30 mouse cellular contexts compared by ENCODE assay signal in the genomic region with DNA sequence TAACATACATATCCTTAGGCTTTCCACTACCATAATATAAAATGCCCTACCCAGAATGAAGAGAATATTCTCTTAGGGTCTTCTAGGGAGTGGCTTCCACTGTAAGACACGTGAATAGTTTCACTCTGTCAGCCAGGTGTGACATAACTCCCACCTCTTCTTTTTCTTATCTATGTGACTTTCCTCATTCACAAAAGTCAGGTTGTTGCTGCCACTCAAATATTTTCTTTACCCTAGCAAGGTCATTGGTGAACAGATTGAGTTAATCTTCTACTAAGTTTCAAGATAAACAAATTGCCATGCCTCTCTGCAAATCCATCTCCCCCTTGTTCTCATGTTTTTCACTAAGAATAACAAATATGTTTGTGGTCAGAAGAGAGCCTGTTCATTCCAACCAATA. TPM values are rescaled to one million over a fixed set of nuclear protein-coding genes. Genes with fewer than 3 reads are reported as not detected.
A peak's percentile ranks its signal among the peaks of the same experiment; 100 is the strongest.
DNase-seq lines count a peak whose midpoint lies in the region; ATAC-seq and TF ChIP-seq lines count a peak whose summit lies in the region.
"Had no signal": no experiment of that assay in that cellular context is flagged by ENCODE, and none has a peak within 500 bp of the region (broad histone marks: within the 10 kb centered on the region; RNA-seq: fewer than 3 reads in every experiment).

No protein-coding gene starts in this region.

- H3K4me2 ChIP-seq in intestine, embryonic 14.5 days (ENCODE audit: low read length): no peak overlapping the region
- H3K4me2 ChIP-seq in intestine, postnatal 0 days (replicated peaks; ENCODE audit: low read depth): no peak overlapping the region
- H3K4me2 ChIP-seq in kidney, postnatal 0 days (ENCODE audit: low read length): no peak overlapping the region
- no peak overlapping the region for H3K4me2 ChIP-seq in liver, postnatal 0 days (ENCODE audit: low read depth, low read length)
- no peak overlapping the region for H3K4me2 ChIP-seq in liver, embryonic 12.5 days
- H3K4me2 ChIP-seq: embryonic facial prominence, embryonic 13.5 days; forebrain, embryonic 12.5 days; forebrain, embryonic 15.5 days; heart, embryonic 12.5 days; heart, embryonic 15.5 days; hindbrain, embryonic 14.5 days had no signal

- DNase-seq in intestine, embryonic 14.5 days (ENCODE audit: low spot score): no peak
- no peak for DNase-seq in kidney, postnatal 0 days (ENCODE audit: low spot score)
- no peak for DNase-seq in kidney, adult 8-10 months
- no peak for DNase-seq in liver, postnatal 0 days
- DNase-seq: adrenal gland, adult 8-10 months; adrenal gland, postnatal 25 days; cerebellum, adult 11-12 months; cerebellum, adult 8-10 months; cerebellum, postnatal 10 days; cerebellum, postnatal 36 days; embryo, embryonic 11 days; gastrocnemius, postnatal 25 days; heart, adult 18-20 months; heart, postnatal 10 days; heart, postnatal 36 days had no signal

- no peaks in the 10 kb centered on the region for H3K27me3 ChIP-seq in intestine, embryonic 14.5 days (replicated peaks; ENCODE audit: control insufficient read depth, insufficient read depth, low read length)
- H3K27me3 ChIP-seq in intestine, postnatal 0 days (replicated peaks; ENCODE audit: control insufficient read depth, insufficient read depth, low read length): no peaks in the 10 kb centered on the region
- no peaks in the 10 kb centered on the region for H3K27me3 ChIP-seq in kidney, postnatal 0 days (ENCODE audit: insufficient read depth, low read length)
- no peaks in the 10 kb centered on the region for H3K27me3 ChIP-seq in liver, postnatal 0 days (ENCODE audit: insufficient read depth, low read length)
- H3K27me3 ChIP-seq in liver, embryonic 12.5 days (replicated peaks): no peaks in the 10 kb centered on the region
- H3K27me3 ChIP-seq: embryonic facial prominence, embryonic 13.5 days; forebrain, embryonic 12.5 days; forebrain, embryonic 15.5 days; heart, embryonic 12.5 days; heart, embryonic 15.5 days had no signal

- H3K4me3 ChIP-seq in intestine, embryonic 14.5 days (ENCODE audit: low read depth, low read length): no peak overlapping the region
- H3K4me3 ChIP-seq in intestine, postnatal 0 days (ENCODE audit: low read depth, low read length): no peak overlapping the region
- no peak overlapping the region for H3K4me3 ChIP-seq in kidney, postnatal 0 days (replicated peaks; ENCODE audit: low read depth, low read length)
- H3K4me3 ChIP-seq in liver, postnatal 0 days (ENCODE audit: low read depth, low read length): no peak overlapping the region
- H3K4me3 ChIP-seq in liver, embryonic 12.5 days: no peak overlapping the region
- H3K4me3 ChIP-seq: embryonic facial prominence, embryonic 10.5 days; embryonic facial prominence, embryonic 13.5 days; erythroblast, embryonic 14.5 days; forebrain, embryonic 12.5 days; forebrain, embryonic 15.5 days; heart, embryonic 12.5 days; heart, embryonic 15.5 days had no signal

- WGBS in intestine, embryonic 14.5 days: 63% methylated on average over 1 of the region's 1 CpGs
- 27% methylated on average over 1 of the region's 1 CpGs for WGBS in intestine, postnatal 0 days
- 43% methylated on average over 1 of the region's 1 CpGs for WGBS in kidney, postnatal 0 days
- WGBS in liver, postnatal 0 days (ENCODE audit: insufficient replicate concordance): 31% methylated on average over 1 of the region's 1 CpGs
- WGBS in liver, embryonic 12.5 days (ENCODE audit: insufficient replicate concordance): 48% methylated on average over 1 of the region's 1 CpGs

- no peak overlapping the region for H3K27ac ChIP-seq in intestine, embryonic 14.5 days (ENCODE audit: low read depth)
- H3K27ac ChIP-seq in intestine, postnatal 0 days (ENCODE audit: low read depth, low read length): no peak overlapping the region
- 0 out of 2 replicates have a peak overlapping the region, but pooled peaks have one; percentile 36 for H3K27ac ChIP-seq in kidney, postnatal 0 days
- no peak overlapping the region for H3K27ac ChIP-seq in liver, postnatal 0 days (ENCODE audit: low read depth)
- H3K27ac ChIP-seq in liver, embryonic 12.5 days: no peak overlapping the region
- H3K27ac ChIP-seq: embryonic facial prominence, embryonic 10.5 days; embryonic facial prominence, embryonic 13.5 days; forebrain, embryonic 12.5 days; forebrain, embryonic 15.5 days; heart, embryonic 15.5 days; hindbrain, embryonic 14.5 days had no signal

- H3K4me1 ChIP-seq in intestine, embryonic 14.5 days (replicated peaks; ENCODE audit: control insufficient read depth, insufficient read depth, low read length): peaks cover 5% of the 10 kb centered on the region; the same call in 1 of the 2 replicates
- H3K4me1 ChIP-seq in intestine, postnatal 0 days (replicated peaks; ENCODE audit: control insufficient read depth, insufficient read depth, low read length): no peaks in the 10 kb centered on the region
- H3K4me1 ChIP-seq in kidney, postnatal 0 days (replicated peaks; ENCODE audit: insufficient read depth, low read length): no peaks in the 10 kb centered on the region
- H3K4me1 ChIP-seq in liver, postnatal 0 days (ENCODE audit: insufficient read depth): no peaks in the 10 kb centered on the region
- no peaks in the 10 kb centered on the region for H3K4me1 ChIP-seq in liver, embryonic 12.5 days
- H3K4me1 ChIP-seq: embryonic facial prominence, embryonic 10.5 days; embryonic facial prominence, embryonic 13.5 days; forebrain, embryonic 15.5 days had no signal

- no peak overlapping the region for H3K9ac ChIP-seq in intestine, embryonic 14.5 days (ENCODE audit: low read length)
- H3K9ac ChIP-seq in intestine, postnatal 0 days (ENCODE audit: low read depth, low read length): no peak overlapping the region
- H3K9ac ChIP-seq in kidney, postnatal 0 days (ENCODE audit: low read depth, low read length): no peak overlapping the region
- H3K9ac ChIP-seq in liver, postnatal 0 days (replicated peaks): no peak overlapping the region
- no peak overlapping the region for H3K9ac ChIP-seq in liver, embryonic 12.5 days
- H3K9ac ChIP-seq: embryonic facial prominence, embryonic 13.5 days; forebrain, embryonic 12.5 days; forebrain, embryonic 15.5 days; heart, embryonic 12.5 days; heart, embryonic 15.5 days; hindbrain, embryonic 14.5 days had no signal

- no peak for TF ChIP-seq EP300 in liver, postnatal 0 days (IDR thresholded peaks at IDR 0.05; ENCODE audit: low read depth)

- TF ChIP-seq CTCF in intestine, postnatal 0 days (IDR thresholded peaks at IDR 0.05; ENCODE audit: low read depth): no peak
- no peak for TF ChIP-seq CTCF in kidney, postnatal 0 days (IDR thresholded peaks at IDR 0.05; ENCODE audit: low read depth)
- TF ChIP-seq CTCF in liver, postnatal 0 days (IDR thresholded peaks at IDR 0.05; ENCODE audit: low read depth): no peak

- no peaks in the 10 kb centered on the region for H3K9me3 ChIP-seq in intestine, embryonic 14.5 days (ENCODE audit: control insufficient read depth, low read length)
- H3K9me3 ChIP-seq in intestine, postnatal 0 days (ENCODE audit: control insufficient read depth): no peaks in the 10 kb centered on the region
- no peaks in the 10 kb centered on the region for H3K9me3 ChIP-seq in kidney, postnatal 0 days (replicated peaks; ENCODE audit: low read length)
- no peaks in the 10 kb centered on the region for H3K9me3 ChIP-seq in liver, postnatal 0 days (ENCODE audit: low read length)
- no peaks in the 10 kb centered on the region for H3K9me3 ChIP-seq in liver, embryonic 12.5 days (replicated peaks)
- H3K9me3 ChIP-seq: embryonic facial prominence, embryonic 10.5 days; embryonic facial prominence, embryonic 13.5 days; forebrain, embryonic 12.5 days; forebrain, embryonic 15.5 days; heart, embryonic 12.5 days; heart, embryonic 15.5 days had no signal

- ATAC-seq in intestine, embryonic 14.5 days (replicated peaks; ENCODE audit: low FRiP score, low TSS enrichment, low read depth): peak; percentile 60; the same call in 1 of the 2 replicates
- no peak; the same call in 1 of the 2 replicates for ATAC-seq in intestine, postnatal 0 days
- no peak for ATAC-seq in kidney, postnatal 0 days (replicated peaks; ENCODE audit: low FRiP score, low read depth)
- peak; percentile 57 for ATAC-seq in liver, postnatal 0 days
- ATAC-seq in liver, embryonic 12.5 days: no peak; the same call in 1 of the 2 replicates
- ATAC-seq: activated CD4-positive, CD25-positive, alpha-beta regulatory T cell, adult 4 months; forebrain, embryonic 15.5 days had no signal

- H3K36me3 ChIP-seq in intestine, embryonic 14.5 days (ENCODE audit: control insufficient read depth, insufficient read depth, low read length): no peaks in the 10 kb centered on the region
- H3K36me3 ChIP-seq in intestine, postnatal 0 days (ENCODE audit: control insufficient read depth, insufficient read depth): no peaks in the 10 kb centered on the region
- no peaks in the 10 kb centered on the region for H3K36me3 ChIP-seq in kidney, postnatal 0 days (ENCODE audit: insufficient read depth, low read length)
- H3K36me3 ChIP-seq in liver, postnatal 0 days (replicated peaks; ENCODE audit: insufficient read depth, low read length): no peaks in the 10 kb centered on the region
- no peaks in the 10 kb centered on the region for H3K36me3 ChIP-seq in liver, embryonic 12.5 days
- H3K36me3 ChIP-seq: embryonic facial prominence, embryonic 10.5 days; embryonic facial prominence, embryonic 13.5 days; forebrain, embryonic 12.5 days; forebrain, embryonic 15.5 days; heart, embryonic 12.5 days; heart, embryonic 15.5 days had no signal

RNA-seq across cellular contexts. Expression of a gene that starts 3.9 kb away (rescaled TPM):
- polyA plus RNA-seq in intestine, embryonic 14.5 days (2014; fragmentation: Nextera tagmentation; extraction: Ambion mirVana): not detected in 2 replicates
- 0.14 TPM in 2 replicates for polyA plus RNA-seq in intestine, postnatal 0 days (2015; fragmentation: Nextera tagmentation; extraction: Ambion mirVana)
- polyA plus RNA-seq in kidney, postnatal 0 days (2015; fragmentation: Nextera tagmentation; extraction: Ambion mirVana): 0.10 and 0.11 TPM in 2 replicates
- polyA plus RNA-seq in liver, postnatal 0 days (2015; fragmentation: Nextera tagmentation; extraction: Ambion mirVana): 0.11 TPM in 1 of 2 replicates, not detected in the other
- polyA plus RNA-seq in liver, embryonic 12.5 days (2016; fragmentation: Nextera tagmentation; extraction: Ambion mirVana): not detected in 2 replicates
- polyA plus RNA-seq: activated CD4-positive, CD25-positive, alpha-beta regulatory T cell, adult 4 months; embryonic facial prominence, embryonic 10.5 days; embryonic facial prominence, embryonic 13.5 days; erythroblast, embryonic 14.5 days; forebrain, embryonic 12.5 days; hindbrain, embryonic 11.5 days had no signal

RNA-seq across cellular contexts. Expression of a gene that starts 15.4 kb away (rescaled TPM):
- 1.2 and 1.7 TPM in 2 replicates for polyA plus RNA-seq in intestine, embryonic 14.5 days (2014; fragmentation: Nextera tagmentation; extraction: Ambion mirVana)
- 0.27 and 0.29 TPM in 2 replicates for polyA plus RNA-seq in intestine, postnatal 0 days (2015; fragmentation: Nextera tagmentation; extraction: Ambion mirVana)
- polyA plus RNA-seq in kidney, postnatal 0 days (2015; fragmentation: Nextera tagmentation; extraction: Ambion mirVana): 1.5 and 1.7 TPM in 2 replicates
- polyA plus RNA-seq in liver, postnatal 0 days (2015; fragmentation: Nextera tagmentation; extraction: Ambion mirVana): 53.8 and 56.0 TPM in 2 replicates
- 31.9 and 32.7 TPM in 2 replicates for polyA plus RNA-seq in liver, embryonic 12.5 days (2016; fragmentation: Nextera tagmentation; extraction: Ambion mirVana)
- polyA plus RNA-seq: erythroblast, embryonic 14.5 days; gonadal fat pad, adult 2 months had no signal

RNA-seq across cellular contexts. Expression of a gene that starts 26.9 kb away (rescaled TPM):
- 0.24 TPM in 2 replicates for polyA plus RNA-seq in intestine, embryonic 14.5 days (2014; fragmentation: Nextera tagmentation; extraction: Ambion mirVana)
- polyA plus RNA-seq in intestine, postnatal 0 days (2015; fragmentation: Nextera tagmentation; extraction: Ambion mirVana): 0.09 and 0.12 TPM in 2 replicates
- 0.38 and 0.40 TPM in 2 replicates for polyA plus RNA-seq in kidney, postnatal 0 days (2015; fragmentation: Nextera tagmentation; extraction: Ambion mirVana)
- 0.56 and 0.92 TPM in 2 replicates for polyA plus RNA-seq in liver, postnatal 0 days (2015; fragmentation: Nextera tagmentation; extraction: Ambion mirVana)
- 0.29 and 0.39 TPM in 2 replicates for polyA plus RNA-seq in liver, embryonic 12.5 days (2016; fragmentation: Nextera tagmentation; extraction: Ambion mirVana)
- polyA plus RNA-seq: activated CD4-positive, CD25-positive, alpha-beta regulatory T cell, adult 4 months; cortical plate, adult 2 months; erythroblast, embryonic 14.5 days had no signal

RNA-seq across cellular contexts. Expression of a gene that starts 39.2 kb away (rescaled TPM):
- polyA plus RNA-seq in intestine, embryonic 14.5 days (2014; fragmentation: Nextera tagmentation; extraction: Ambion mirVana): 0.90 and 1.0 TPM in 2 replicates
- polyA plus RNA-seq in intestine, postnatal 0 days (2015; fragmentation: Nextera tagmentation; extraction: Ambion mirVana): 0.09 and 0.20 TPM in 2 replicates
- 0.28 and 0.71 TPM in 2 replicates for polyA plus RNA-seq in kidney, postnatal 0 days (2015; fragmentation: Nextera tagmentation; extraction: Ambion mirVana)
- polyA plus RNA-seq in liver, postnatal 0 days (2015; fragmentation: Nextera tagmentation; extraction: Ambion mirVana): 14.2 and 14.6 TPM in 2 replicates
- polyA plus RNA-seq in liver, embryonic 12.5 days (2016; fragmentation: Nextera tagmentation; extraction: Ambion mirVana): 2.7 and 3.3 TPM in 2 replicates
- polyA plus RNA-seq: erythroblast, embryonic 14.5 days had no signal

RNA-seq across cellular contexts. Expression of a gene that starts 50.1 kb away (rescaled TPM):
- polyA plus RNA-seq in intestine, embryonic 14.5 days (2014; fragmentation: Nextera tagmentation; extraction: Ambion mirVana): not detected in 2 replicates
- not detected in 2 replicates for polyA plus RNA-seq in intestine, postnatal 0 days (2015; fragmentation: Nextera tagmentation; extraction: Ambion mirVana)
- not detected in 2 replicates for polyA plus RNA-seq in kidney, postnatal 0 days (2015; fragmentation: Nextera tagmentation; extraction: Ambion mirVana)
- polyA plus RNA-seq in liver, postnatal 0 days (2015; fragmentation: Nextera tagmentation; extraction: Ambion mirVana): not detected in 2 replicates
- not detected in 2 replicates for polyA plus RNA-seq in liver, embryonic 12.5 days (2016; fragmentation: Nextera tagmentation; extraction: Ambion mirVana)
- polyA plus RNA-seq: activated CD4-positive, CD25-positive, alpha-beta regulatory T cell, adult 4 months; brain, embryonic 14.5 days; cortical plate, adult 2 months; embryonic facial prominence, embryonic 10.5 days; erythroblast, embryonic 14.5 days; forebrain, embryonic 12.5 days; forebrain, embryonic 15.5 days; heart, embryonic 12.5 days; heart, embryonic 15.5 days; hindbrain, embryonic 11.5 days had no signal

Comparison
In these comparisons a context has a peak if more than half of its experiments do, and no peak if none do; other contexts are left out.
1. ATAC-seq: peak in intestine, embryonic 14.5 days (single experiment) and liver, postnatal 0 days (single experiment); none in intestine, postnatal 0 days (single experiment), kidney, postnatal 0 days (single experiment) and liver, embryonic 12.5 days (single experiment).
2. RNA of a gene that starts 15.4 kb away (polyA plus RNA-seq): 53.8 to 56.0 TPM in liver, postnatal 0 days and 31.9 to 32.7 TPM in liver, embryonic 12.5 days; 1.2 to 1.7 TPM in intestine, embryonic 14.5 days, 1.5 to 1.7 TPM in kidney, postnatal 0 days and 0.27 to 0.29 TPM in intestine, postnatal 0 days; every median in the first group is over 10 times any median in the second.